Mouse (Mus musculus): ENCODE data around the gene Agbl5.

Gene Agbl5

DNA sequence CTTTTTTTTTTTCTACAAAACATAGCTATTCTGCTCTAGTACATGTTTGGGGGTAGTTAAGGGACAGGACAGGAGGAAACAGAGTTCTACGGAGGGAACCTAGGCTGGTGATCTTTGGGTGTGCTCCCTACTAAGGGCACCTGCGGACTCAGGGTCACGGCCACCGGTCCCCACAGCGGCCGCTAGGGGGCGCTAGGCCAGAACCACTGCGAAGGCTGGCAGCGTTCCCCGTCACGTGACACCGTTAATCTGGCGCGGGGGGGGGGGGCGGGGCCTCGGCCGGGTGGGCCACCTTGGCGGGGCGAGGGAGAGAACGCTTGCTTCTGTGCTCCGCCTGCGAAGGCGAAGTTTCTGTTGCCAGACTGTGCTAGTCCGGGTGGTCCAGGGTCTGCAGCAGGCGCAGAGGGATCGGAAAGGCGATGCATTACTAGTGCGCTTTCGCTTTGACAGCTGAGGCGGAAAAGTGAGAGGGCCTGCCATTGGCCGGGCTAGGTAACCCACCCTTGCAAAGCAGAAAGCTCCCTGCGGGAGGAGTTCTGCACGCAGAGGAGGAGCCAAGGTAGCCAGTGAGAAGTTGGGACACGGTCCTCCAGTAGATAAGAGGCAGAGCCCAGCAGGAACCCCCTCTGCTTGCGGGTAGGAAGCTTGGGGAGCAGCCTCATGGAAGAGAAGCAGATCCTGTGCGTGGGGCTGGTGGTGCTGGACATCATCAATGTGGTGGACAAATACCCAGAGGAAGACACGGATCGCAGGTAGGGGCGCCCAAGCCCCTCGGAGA lies 33.0 kb downstream of the Agbl5 start, which contains the start of gene Khk:
Gene Khk (plus strand): TSS at position 176 of the 778 bp plus-strand sequence.
- DNase-seq, result peak; percentile 94

DNA sequence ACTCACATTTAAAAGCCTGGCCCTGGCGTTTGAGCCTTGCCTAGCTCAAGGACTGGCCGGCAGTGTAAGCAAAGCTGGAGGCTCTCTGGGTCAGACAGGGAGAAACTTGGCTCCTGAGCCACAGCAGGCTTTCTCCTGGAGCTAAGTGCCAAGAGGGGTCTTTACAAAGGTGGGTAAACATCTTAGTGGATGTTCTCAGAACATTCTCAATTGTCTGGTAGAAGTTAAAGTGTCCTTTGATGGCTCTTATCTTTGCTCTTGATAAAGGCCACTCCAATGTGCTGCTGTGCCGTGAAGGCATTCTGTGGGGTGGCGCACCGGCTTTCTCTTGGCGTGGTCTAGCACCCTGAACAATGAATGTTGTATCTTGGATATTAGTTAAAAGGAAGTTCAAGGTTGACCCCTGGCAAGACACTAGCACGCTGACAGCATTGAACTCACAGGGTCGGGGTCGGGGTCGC lies 34.1 kb downstream of the Agbl5 start:
- no peak for DNase-seq

- DNase-seq, result no peak
Measured at GRCm38 (mm10) chr5:30923119-30923518, 34.6 kb downstream of the Agbl5 start.

DNA sequence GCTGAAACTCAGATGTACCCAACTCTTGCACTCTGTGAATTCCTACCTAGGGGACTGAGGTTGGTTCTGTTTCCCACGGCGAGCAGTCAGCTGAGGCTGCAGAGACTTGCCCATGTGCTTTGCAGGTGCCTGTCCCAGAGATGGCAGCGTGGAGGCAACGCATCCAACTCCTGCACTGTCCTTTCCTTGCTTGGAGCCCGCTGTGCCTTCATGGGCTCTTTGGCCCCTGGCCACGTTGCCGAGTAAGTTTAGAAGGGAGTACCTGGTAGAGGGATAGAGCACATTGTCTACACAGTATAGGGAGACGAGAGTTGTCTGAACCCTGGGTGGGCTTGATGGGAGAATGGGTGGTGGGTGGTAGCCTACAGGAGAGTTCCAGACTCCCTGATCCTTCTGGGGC lies 36.1 kb downstream of the Agbl5 start:
- no peak for DNase-seq

- peak; percentile 87 for DNase-seq
Measured at GRCm38 (mm10) chr5:30925217-30925616, 36.7 kb downstream of the Agbl5 start.

GRCm38 (mm10) chr5:30926073-30926472 lies 37.6 kb downstream of the Agbl5 start:
- peak; percentile 78 for DNase-seq

- DNase-seq, result peak; percentile 33
Measured at GRCm38 (mm10) chr5:30927945-30928529, 39.5 kb downstream of the Agbl5 start.

DNA sequence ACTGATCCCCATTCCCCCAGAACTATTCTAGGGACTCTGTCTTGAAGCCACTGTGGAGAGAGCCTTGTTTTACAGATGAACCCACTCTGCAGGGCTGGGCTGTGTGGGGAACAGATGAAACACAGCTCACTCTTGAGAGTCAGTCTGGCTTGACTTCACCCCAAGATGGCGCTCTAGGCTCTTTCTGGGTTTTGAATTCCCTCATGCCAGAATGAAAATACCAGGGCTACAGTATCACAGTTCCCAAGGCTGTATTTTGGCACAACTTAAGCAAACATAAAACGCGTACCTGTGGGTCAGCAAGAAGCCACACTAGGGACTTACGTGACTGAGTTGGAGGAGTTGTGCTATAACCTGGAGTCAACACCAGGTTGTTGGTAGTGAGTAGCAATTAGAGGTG lies 41.6 kb downstream of the Agbl5 start:
- peak; percentile 79 for DNase-seq

GRCm38 (mm10) chr5:30930846-30931245 lies 42.4 kb downstream of the Agbl5 start:
- no peak for DNase-seq

- DNase-seq, result no peak
Measured at GRCm38 (mm10) chr5:30931378-30931777, 42.9 kb downstream of the Agbl5 start.

- no peak for DNase-seq
Measured at GRCm38 (mm10) chr5:30933705-30934104, 45.2 kb downstream of the Agbl5 start.

DNA sequence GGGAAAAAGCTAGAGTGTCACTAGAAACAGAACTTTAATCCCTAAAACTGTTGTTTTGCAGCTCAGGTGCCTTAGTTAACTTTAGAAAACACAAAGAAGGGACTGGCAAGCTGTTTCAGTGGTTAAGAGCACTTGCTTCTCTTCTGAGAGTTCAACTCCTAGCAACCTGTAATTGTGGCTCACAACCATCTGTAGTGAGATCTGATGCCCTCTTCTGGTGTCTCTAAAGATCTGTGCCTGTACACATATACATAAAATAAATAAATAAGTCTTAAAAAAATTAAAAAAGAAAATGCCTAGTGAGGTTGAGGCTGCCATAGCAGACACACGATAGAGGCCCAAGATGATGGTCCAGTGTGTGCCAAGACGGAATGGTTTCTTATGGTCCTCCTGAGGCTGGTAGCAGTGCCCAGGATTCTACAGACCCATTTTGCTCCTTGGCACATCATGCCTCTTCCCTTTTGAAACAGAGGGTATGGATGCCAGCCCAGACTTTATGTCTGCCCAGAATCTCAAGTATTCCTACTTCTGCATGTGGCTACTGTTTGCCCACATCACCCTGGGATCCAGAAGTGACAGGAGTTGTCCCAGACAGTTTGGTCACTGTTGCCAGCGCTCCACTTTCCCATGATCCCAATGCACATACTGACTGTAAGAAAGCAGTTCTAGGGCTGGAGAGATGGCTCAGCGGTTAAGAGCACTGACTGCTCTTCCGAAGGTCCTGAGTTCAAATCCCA lies 46.4 kb downstream of the Agbl5 start:
- no peak for DNase-seq

DNA sequence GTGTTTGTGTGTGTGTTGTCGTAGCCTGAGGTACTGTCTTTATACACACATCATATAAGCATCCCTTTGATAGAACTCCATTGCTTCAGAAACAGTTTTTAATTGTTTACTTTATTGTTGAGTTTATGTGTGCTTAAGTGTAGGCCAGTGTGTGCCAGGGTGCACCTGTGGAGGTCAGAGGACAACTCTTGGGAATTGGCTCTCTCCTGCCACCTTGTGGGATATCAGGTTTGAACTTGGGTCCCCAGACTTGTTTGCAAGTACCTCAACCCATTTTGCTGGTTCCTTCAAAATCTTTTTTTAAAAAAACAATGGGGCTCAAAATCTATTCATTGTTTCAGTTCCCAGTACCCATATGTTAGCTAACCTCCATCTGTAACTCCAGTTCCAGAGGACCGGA lies 54.5 kb downstream of the Agbl5 start:
- DNase-seq, result no peak

DNA sequence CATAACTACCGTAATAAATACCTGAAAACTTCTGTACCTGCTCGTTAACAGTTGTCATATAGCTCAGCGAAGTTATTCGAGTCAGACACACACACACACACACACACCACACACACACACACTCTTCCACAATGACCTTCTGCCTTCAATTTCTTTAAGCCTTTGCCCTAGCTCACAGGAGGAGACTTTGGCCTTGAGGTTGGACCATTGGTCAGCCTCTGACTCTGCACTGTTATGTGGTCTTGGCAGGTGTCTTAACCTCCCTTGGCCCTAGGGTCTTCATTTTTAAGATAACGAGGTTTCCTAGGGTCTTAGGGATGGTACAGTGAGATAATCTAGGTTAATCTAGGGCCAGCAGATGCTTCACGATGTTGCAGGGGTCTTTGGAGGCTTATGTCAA lies 55.9 kb downstream of the Agbl5 start:
- no peak for DNase-seq

- DNase-seq, result peak; percentile 83
Measured at GRCm38 (mm10) chr5:30944956-30945781, 56.7 kb downstream of the Agbl5 start, which contains the start of gene Cgref1. TSS of gene Cgref1 (minus strand) at chr5:30945591.

GRCm38 (mm10) chr5:30948620-30949019 lies 60.1 kb downstream of the Agbl5 start:
- DNase-seq, result peak; percentile 67

DNA sequence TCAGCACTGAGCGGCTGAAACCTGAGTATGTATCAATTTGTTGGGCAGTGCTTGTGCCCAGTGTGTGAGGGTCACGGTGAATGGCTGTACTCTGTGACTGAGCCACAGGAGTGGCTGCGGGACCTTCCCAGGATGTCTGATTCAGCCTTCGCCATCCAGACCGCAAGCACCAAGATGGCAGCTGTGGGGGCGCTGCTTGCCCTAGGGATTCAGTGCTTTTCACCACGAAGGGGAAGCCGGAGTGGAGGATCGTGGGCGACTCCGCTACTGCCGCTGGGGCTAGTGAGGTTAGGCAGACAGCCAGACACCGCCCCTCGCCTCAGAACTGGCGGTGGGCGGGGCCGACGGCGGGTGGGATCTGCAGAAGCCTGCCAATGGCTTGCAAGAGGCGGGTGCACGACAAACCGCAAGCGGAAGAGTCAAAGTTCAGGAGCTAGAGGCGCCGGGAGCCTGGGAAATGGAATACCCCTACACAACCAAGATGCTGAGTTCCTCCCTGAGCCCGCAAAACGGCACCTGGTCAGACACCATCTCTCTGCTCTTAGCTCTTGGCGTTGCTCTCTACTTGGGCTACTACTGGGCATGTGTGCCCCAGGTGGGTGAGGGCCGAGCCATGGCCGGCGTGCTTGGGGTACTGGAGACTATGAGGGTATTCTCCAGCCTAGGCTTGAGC lies 61.3 kb downstream of the Agbl5 start:
- peak; percentile 97 for DNase-seq

DNA sequence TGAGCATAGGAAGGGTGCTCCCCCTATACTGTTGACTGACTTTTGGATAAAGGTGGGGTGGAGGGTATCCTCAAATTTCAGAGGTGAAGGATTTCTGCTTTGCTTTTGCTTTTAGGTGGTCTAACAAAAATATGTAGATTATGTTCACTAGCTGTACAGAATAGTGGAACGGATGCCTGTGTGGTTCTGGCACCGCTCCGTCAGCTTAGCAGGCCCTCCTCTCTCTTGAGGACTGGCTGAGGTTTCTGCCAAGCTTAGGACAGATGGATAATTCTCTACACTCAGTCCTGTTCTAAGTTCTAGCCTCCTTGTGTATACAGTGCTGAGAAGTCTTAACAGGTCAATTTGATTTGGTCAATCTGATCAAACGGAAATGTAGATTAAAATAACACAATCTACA lies 62.0 kb downstream of the Agbl5 start:
- no peak for DNase-seq

DNA sequence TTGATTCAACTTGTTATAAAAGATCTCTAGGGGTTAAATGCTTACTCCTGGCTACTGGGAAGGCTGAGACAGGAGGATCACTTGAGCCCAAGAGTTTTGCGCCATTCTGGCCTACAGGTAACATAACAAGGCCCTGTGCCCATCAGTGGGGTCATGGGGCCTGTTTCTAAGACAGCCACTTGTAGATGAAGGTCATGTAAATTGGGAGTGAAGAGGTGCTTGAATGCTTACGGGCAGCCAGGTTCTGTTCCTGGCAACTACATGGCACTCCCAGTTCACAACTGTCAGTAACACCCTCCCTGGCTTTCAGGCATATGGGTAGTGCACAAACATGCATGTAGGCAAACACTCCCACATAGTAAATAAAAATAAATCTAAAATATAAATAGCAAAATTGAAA lies 62.4 kb downstream of the Agbl5 start:
- DNase-seq, result no peak

DNA sequence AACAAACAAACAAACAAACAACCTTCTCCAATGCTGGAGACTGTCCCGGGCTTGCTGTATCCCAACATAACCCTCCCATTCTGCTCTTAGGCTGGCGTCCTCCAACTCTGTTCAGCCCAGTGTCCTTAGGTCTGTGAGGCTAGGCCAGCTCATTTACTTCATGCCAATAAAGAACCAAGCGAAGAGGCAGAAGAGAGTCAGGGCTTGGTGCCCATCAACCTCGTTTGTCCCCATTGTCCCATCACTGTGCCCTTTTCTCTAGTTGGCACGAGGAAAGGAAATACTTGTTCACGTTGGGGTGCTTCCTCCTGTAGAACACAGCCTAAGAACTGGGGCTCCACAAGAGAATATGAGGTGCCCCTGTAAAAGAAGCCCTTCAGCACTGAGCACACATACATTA lies 63.2 kb downstream of the Agbl5 start:
- no peak for DNase-seq

DNA sequence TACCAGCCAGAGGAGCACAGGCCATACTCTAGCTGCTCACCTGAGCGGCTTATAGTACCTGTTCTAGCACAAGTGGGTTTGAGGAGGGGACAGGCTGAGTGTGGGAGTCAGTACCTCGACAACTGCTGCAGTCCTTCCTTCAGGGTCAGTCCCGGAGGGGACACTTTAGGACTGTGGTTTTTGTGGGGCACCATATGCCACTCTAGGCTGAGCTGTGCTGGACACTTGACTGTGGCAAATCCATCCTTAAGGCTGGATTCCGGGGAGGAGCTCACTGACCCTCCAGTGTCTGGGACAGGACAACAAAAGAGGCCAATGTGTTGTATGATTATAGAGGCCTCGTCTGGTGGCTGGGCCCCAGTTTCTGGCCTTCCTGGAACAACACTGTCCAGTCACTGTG lies 64.1 kb downstream of the Agbl5 start:
- no peak for DNase-seq

DNA sequence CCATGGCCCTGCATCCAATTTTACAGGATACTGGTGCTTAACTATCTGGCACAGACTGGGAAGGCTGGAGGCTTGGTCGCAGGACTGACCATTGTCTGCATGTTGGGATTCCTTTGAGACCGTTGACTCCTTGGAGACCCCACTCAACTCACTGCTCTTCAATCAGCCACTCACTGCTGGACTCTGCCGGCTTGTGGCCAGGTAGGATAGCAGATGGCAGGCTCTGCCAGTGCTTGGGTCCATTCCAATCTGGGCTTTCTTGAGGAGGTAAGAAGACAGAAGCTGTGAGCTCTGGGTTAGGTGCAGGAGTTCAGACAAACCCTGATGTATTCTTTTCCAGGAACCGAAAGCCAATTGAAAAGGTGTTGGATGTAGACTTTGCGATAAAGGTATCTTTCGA lies 65.6 kb downstream of the Agbl5 start:
- DNase-seq, result no peak

Data from kidney, postnatal 14 days (tissue).